ENCODE assay signal across 8 mouse cellular contexts in genomic region chr5:74792301-74792700, GRCm38 (mm10).
DNase-seq lines count a peak whose midpoint lies in the region; ATAC-seq and TF ChIP-seq lines count a peak whose summit lies in the region.
"Had no signal": no experiment of that assay in that cellular context is flagged by ENCODE, and none has a peak within 500 bp of the region (broad histone marks: within the 10 kb centered on the region; RNA-seq: fewer than 3 reads in every experiment).

No protein-coding gene starts in this region.

- peak; percentile 99 for TF ChIP-seq EP300 in heart, adult 2 months (IDR thresholded peaks at IDR 0.05; ENCODE audit: insufficient read depth, low read depth, low read length)

- peak; percentile 60; the same call in 1 of the 2 replicates for TF ChIP-seq POLR2A in heart, adult 2 months (IDR thresholded peaks at IDR 0.05; ENCODE audit: insufficient read depth, low read depth, low read length)
- no peak for TF ChIP-seq POLR2A in kidney, adult 2 months (IDR thresholded peaks at IDR 0.05; ENCODE audit: low read depth, low read length)

- no peaks in the 10 kb centered on the region for H3K79me2 ChIP-seq in heart, adult 2 months (replicated peaks; ENCODE audit: control insufficient read depth, insufficient read depth, low read length)

- H3K4me1 ChIP-seq in embryonic facial prominence, embryonic 15.5 days: peaks cover 26% of the 10 kb centered on the region
- peaks cover 15% of the 10 kb centered on the region for H3K4me1 ChIP-seq in heart, adult 2 months (ENCODE audit: control insufficient read depth, insufficient read depth, low read length)
- H3K4me1 ChIP-seq in kidney, adult 2 months (ENCODE audit: control insufficient read depth, insufficient read depth, low read length): peaks cover 8% of the 10 kb centered on the region; the same call in 1 of the 2 replicates
- H3K4me1 ChIP-seq in midbrain, embryonic 11.5 days (ENCODE audit: control insufficient read depth, insufficient read depth, low read length): peaks cover 7% of the 10 kb centered on the region
- peaks cover 13% of the 10 kb centered on the region; the same call in 1 of the 2 replicates for H3K4me1 ChIP-seq in stomach, embryonic 14.5 days (ENCODE audit: control insufficient read depth, insufficient read depth, low read length)
- H3K4me1 ChIP-seq: megakaryocyte, embryonic 14.5 days had no signal

- no peaks in the 10 kb centered on the region for H3K27me3 ChIP-seq in embryonic facial prominence, embryonic 15.5 days
- H3K27me3 ChIP-seq in heart, adult 2 months (ENCODE audit: control insufficient read depth, insufficient read depth, low read length): no peaks in the 10 kb centered on the region
- no peaks in the 10 kb centered on the region for H3K27me3 ChIP-seq in kidney, adult 2 months (replicated peaks; ENCODE audit: control insufficient read depth, insufficient read depth, low read length)
- no peaks in the 10 kb centered on the region for H3K27me3 ChIP-seq in midbrain, embryonic 11.5 days (ENCODE audit: control insufficient read depth, insufficient read depth, low read length)
- no peaks in the 10 kb centered on the region for H3K27me3 ChIP-seq in stomach, embryonic 14.5 days (ENCODE audit: control insufficient read depth, insufficient read depth, low read length)

- TF ChIP-seq CTCF in heart, adult 2 months (IDR thresholded peaks at IDR 0.05): peak; percentile 65
- peak; percentile 52 for TF ChIP-seq CTCF in kidney, adult 2 months (conservative IDR thresholded peaks at IDR 0.05; ENCODE audit: insufficient read depth, insufficient read length, low read depth, low read length)

- H3K4me2 ChIP-seq in embryonic facial prominence, embryonic 15.5 days (replicated peaks): peak overlapping the region; percentile 34
- peak overlapping the region; percentile 29; the same call in 1 of the 2 replicates for H3K4me2 ChIP-seq in midbrain, embryonic 11.5 days
- H3K4me2 ChIP-seq in stomach, embryonic 14.5 days (replicated peaks; ENCODE audit: low read depth, low read length): peak overlapping the region; percentile 17; the same call in 1 of the 2 replicates

- peak overlapping the region; percentile 88 for H3K27ac ChIP-seq in embryonic facial prominence, embryonic 15.5 days (replicated peaks)
- H3K27ac ChIP-seq in heart, adult 2 months: peak overlapping the region; percentile 88
- peak overlapping the region; percentile 73 for H3K27ac ChIP-seq in kidney, adult 2 months (ENCODE audit: insufficient read depth, low read depth, low read length)
- no peak overlapping the region for H3K27ac ChIP-seq in midbrain, embryonic 11.5 days (ENCODE audit: low read depth, low read length)
- peak overlapping the region; percentile 86 for H3K27ac ChIP-seq in stomach, embryonic 14.5 days (ENCODE audit: low read length)

- H3K9me3 ChIP-seq in embryonic facial prominence, embryonic 15.5 days (replicated peaks): no peaks in the 10 kb centered on the region
- no peaks in the 10 kb centered on the region for H3K9me3 ChIP-seq in midbrain, embryonic 11.5 days (ENCODE audit: control insufficient read depth, low read length)
- H3K9me3 ChIP-seq in stomach, embryonic 14.5 days (ENCODE audit: control insufficient read depth, low read depth, low read length): no peaks in the 10 kb centered on the region

- intact Hi-C loops in heart, adult 2 months (cut with DNase I): loop anchor here (2.0 to 10.0 kb wide), 6 partner anchors 75 to 478 kb away; partner anchors contain the start of genes Chic2 and Lnx1
- intact Hi-C loops in left cerebral cortex, postnatal 4 days (cut with DNase I): no loop called here

- H3K4me3 ChIP-seq in embryonic facial prominence, embryonic 15.5 days (replicated peaks): no peak overlapping the region
- no peak overlapping the region for H3K4me3 ChIP-seq in heart, adult 2 months
- H3K4me3 ChIP-seq in kidney, adult 2 months (ENCODE audit: insufficient read depth, low read depth, low read length): no peak overlapping the region
- H3K4me3 ChIP-seq in midbrain, embryonic 11.5 days (ENCODE audit: low read depth, low read length): no peak overlapping the region
- H3K4me3 ChIP-seq in stomach, embryonic 14.5 days (ENCODE audit: low read depth, low read length): no peak overlapping the region
- H3K4me3 ChIP-seq: megakaryocyte, embryonic 14.5 days had no signal

- DNase-seq in adrenal gland, postnatal 4 days (ENCODE audit: low spot score in 2 of 2): peak; percentile 49 to 70
- peak; percentile 91 to 94 for DNase-seq in heart, adult 2 months
- peak; percentile 97 for DNase-seq in kidney, adult 2 months
- peak; percentile 73 for DNase-seq in left cerebral cortex, postnatal 4 days
- peak; percentile 93 for DNase-seq in midbrain, embryonic 11.5 days (ENCODE audit: low spot score, missing footprints)

- peak; percentile 82 for ATAC-seq in embryonic facial prominence, embryonic 15.5 days (ENCODE audit: insufficient number of reproducible peaks, low FRiP score, low TSS enrichment, low read depth)
- peak; percentile 35; the same call in 1 of the 2 replicates for ATAC-seq in midbrain, embryonic 11.5 days (ENCODE audit: low FRiP score)
- peak; percentile 69 for ATAC-seq in stomach, embryonic 14.5 days (ENCODE audit: insufficient number of reproducible peaks, insufficient read depth, low FRiP score, low read depth)

- no peak overlapping the region for H3K9ac ChIP-seq in embryonic facial prominence, embryonic 15.5 days
- peak overlapping the region; percentile 56 for H3K9ac ChIP-seq in heart, adult 2 months (ENCODE audit: low read depth, low read length)
- peak overlapping the region; percentile 45; the same call in 1 of the 2 replicates for H3K9ac ChIP-seq in midbrain, embryonic 11.5 days (ENCODE audit: low read length)
- H3K9ac ChIP-seq in stomach, embryonic 14.5 days (replicated peaks; ENCODE audit: low read depth, low read length): no peak overlapping the region

- no peaks in the 10 kb centered on the region for H3K36me3 ChIP-seq in embryonic facial prominence, embryonic 15.5 days
- peaks cover 5% of the 10 kb centered on the region; the same call in 1 of the 2 replicates for H3K36me3 ChIP-seq in heart, adult 2 months (ENCODE audit: control insufficient read depth, insufficient read depth, low read length)
- no peaks in the 10 kb centered on the region for H3K36me3 ChIP-seq in kidney, adult 2 months (ENCODE audit: control insufficient read depth, insufficient read depth, low read length)
- no peaks in the 10 kb centered on the region for H3K36me3 ChIP-seq in midbrain, embryonic 11.5 days (ENCODE audit: control insufficient read depth, insufficient read depth, low read length)
- no peaks in the 10 kb centered on the region for H3K36me3 ChIP-seq in stomach, embryonic 14.5 days (ENCODE audit: control insufficient read depth, insufficient read depth, low read length)

- WGBS in embryonic facial prominence, embryonic 15.5 days: under 1% methylated on average over 7 of the region's 7 CpGs
- WGBS in heart, adult 2 months: 0% methylated on average over 7 of the region's 7 CpGs
- 0% methylated on average over 7 of the region's 7 CpGs for WGBS in kidney, adult 2 months
- WGBS in midbrain, embryonic 11.5 days: 4% methylated on average over 7 of the region's 7 CpGs
- WGBS in stomach, embryonic 14.5 days: 4% methylated on average over 7 of the region's 7 CpGs

Comparison
In these comparisons a context has a peak if more than half of its experiments do, and no peak if none do; other contexts are left out.
1. H3K9ac ChIP-seq: peak in heart, adult 2 months (single experiment) and midbrain, embryonic 11.5 days (single experiment); none in embryonic facial prominence, embryonic 15.5 days (single experiment) and stomach, embryonic 14.5 days (single experiment).
2. Peak in every context shown above with its lines, with median percentiles within 50 percentile points of each other: DNase-seq, ATAC-seq and H3K4me2 ChIP-seq.